Mouse (Mus musculus) megakaryocyte, embryonic 14.5 days (primary cell): ENCODE data around the gene Rpl23.

Source experiments
- FLI1 ChIP-seq: IDR thresholded peaks from 2 replicates; pipeline ENCODE4 v1.6.1; 2012; ENCODE audit warnings: low read length, inconsistent platforms, mixed read lengths
- GATA1 ChIP-seq: IDR thresholded peaks from 3 replicates; pipeline ENCODE4 v1.6.1; 2012; ENCODE audit warnings: mixed read lengths, low read length, inconsistent platforms, borderline replicate concordance

GRCm38 (mm10) chr11:97820840-97821239 is 38.6 kb upstream of the Rpl23 start:
- TF ChIP-seq GATA1: no peak
- TF ChIP-seq FLI1: no peak
